Mouse (Mus musculus) kidney, adult 2 months (tissue): ENCODE data around the gene Ep400.

Source experiments
- CTCF ChIP-seq: fragments of 200-500 bp; conservative IDR thresholded peaks from 2 replicates; pipeline ENCODE4 v1.5.1; 2011; ENCODE audit warnings: low read depth, mild to moderate bottlenecking, control low read depth, low read length, moderate library complexity, mixed read lengths; ENCODE audit not compliant: insufficient read depth, insufficient read length
- POLR2A ChIP-seq: fragments of 200-500 bp; IDR thresholded peaks from one replicate; pipeline ENCODE4 v1.6.1; 2011; ENCODE audit warnings: low read depth, low read length, control low read depth

GRCm38 (mm10) chr5:110711455-110711854, 59.1 kb downstream of the Ep400 start:
- TF ChIP-seq CTCF (no peak), POLR2A (no peak)
